Comparison of ENCODE assay signal across 27 mouse cellular contexts in the genomic region with DNA sequence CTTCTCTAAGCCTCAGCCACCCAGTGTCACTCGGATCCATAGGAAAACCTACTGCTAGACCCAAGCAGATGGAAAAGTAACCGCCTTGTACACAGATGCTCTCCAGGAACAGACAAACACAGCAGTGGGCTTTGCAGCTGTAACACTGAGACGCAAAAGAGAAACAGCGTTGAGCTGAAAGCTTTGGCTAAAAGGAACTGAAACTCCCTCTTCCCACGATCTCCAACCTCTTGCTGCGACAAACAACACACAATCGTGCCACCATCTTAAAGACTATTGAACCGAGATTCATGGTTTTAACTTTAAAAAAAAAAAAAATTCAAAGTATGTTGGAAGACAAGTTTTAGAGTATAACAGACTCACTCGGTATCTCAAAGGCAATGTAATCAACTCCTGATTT.
"Had no signal": no experiment of that assay in that cellular context is flagged by ENCODE, and none has a peak within 500 bp of the region (broad histone marks: within the 10 kb centered on the region; RNA-seq: fewer than 3 reads in every experiment).

No protein-coding gene starts in this region.

- H3K4me3 ChIP-seq: gastrocnemius, adult 2 months; heart, adult 2 months; heart, embryonic 13.5 days; heart, embryonic 15.5 days; hindbrain, embryonic 13.5 days; hindbrain, embryonic 15.5 days; kidney, embryonic 15.5 days; left cerebral cortex, adult 2 months; limb, embryonic 13.5 days; limb, embryonic 15.5 days; liver, embryonic 12.5 days had no signal

- H3K4me1 ChIP-seq: limb, embryonic 15.5 days; liver, embryonic 12.5 days had no signal

- H3K27me3 ChIP-seq: heart, embryonic 13.5 days; heart, embryonic 15.5 days; hindbrain, embryonic 13.5 days; hindbrain, embryonic 15.5 days; kidney, embryonic 15.5 days; limb, embryonic 13.5 days; limb, embryonic 15.5 days; liver, embryonic 12.5 days had no signal

- ATAC-seq: hindbrain, postnatal 0 days; intestine, embryonic 16.5 days; liver, embryonic 12.5 days had no signal

- H3K9me3 ChIP-seq: heart, embryonic 13.5 days; heart, embryonic 15.5 days; hindbrain, embryonic 13.5 days; hindbrain, embryonic 15.5 days; kidney, embryonic 15.5 days; limb, embryonic 13.5 days; limb, embryonic 15.5 days; liver, embryonic 12.5 days had no signal

- H3K9ac ChIP-seq: heart, embryonic 13.5 days; heart, embryonic 15.5 days; hindbrain, embryonic 13.5 days; hindbrain, embryonic 15.5 days; kidney, embryonic 15.5 days; limb, embryonic 13.5 days; limb, embryonic 15.5 days; liver, embryonic 12.5 days had no signal

- DNase-seq: gastrocnemius, adult 2 months; gastrocnemius, postnatal 10 days; gastrocnemius, postnatal 25 days; heart, adult 11 months; heart, adult 2 months; heart, postnatal 14 days; heart, postnatal 36 days; kidney, adult 11 months; kidney, adult 2 months; kidney, adult 9 months; kidney, postnatal 14 days; kidney, postnatal 36 days; layer of hippocampus, adult 9-11 months; layer of hippocampus, postnatal 36 days had no signal

- H3K4me2 ChIP-seq: heart, embryonic 11.5 days; heart, embryonic 13.5 days; heart, embryonic 15.5 days; hindbrain, embryonic 13.5 days; hindbrain, embryonic 15.5 days; kidney, embryonic 15.5 days; limb, embryonic 13.5 days; limb, embryonic 15.5 days; liver, embryonic 12.5 days had no signal

- H3K36me3 ChIP-seq: heart, embryonic 13.5 days; heart, embryonic 15.5 days; hindbrain, embryonic 13.5 days; hindbrain, embryonic 15.5 days; kidney, embryonic 15.5 days; limb, embryonic 13.5 days; limb, embryonic 15.5 days; liver, embryonic 12.5 days had no signal

- H3K27ac ChIP-seq: gastrocnemius, adult 2 months; heart, adult 2 months; heart, embryonic 13.5 days; heart, embryonic 15.5 days; hindbrain, embryonic 13.5 days; hindbrain, embryonic 15.5 days; hindbrain, postnatal 0 days; kidney, embryonic 15.5 days; kidney, postnatal 0 days; left cerebral cortex, adult 2 months; limb, embryonic 13.5 days; limb, embryonic 15.5 days; liver, embryonic 12.5 days had no signal
